Mouse (Mus musculus) lung, adult 2 months (tissue): Measurements from ENCODE around the gene Slc38a10. TPM values are rescaled to one million over a fixed set of nuclear protein-coding genes. Genes with fewer than 3 reads are reported as not detected.
A peak's percentile ranks its signal among the peaks of the same experiment; 100 is the strongest.

Source experiments
- DNase-seq: peaks from one replicate; pipeline ENCODE4 v3.0.0; 2022
- H3K4me1 ChIP-seq: fragments of 200-500 bp; 2 replicates; pipeline ENCODE4 v1.6.1; 2011; ENCODE audit warnings: low read length; ENCODE audit not compliant: control insufficient read depth, insufficient read depth
- H3K4me3 ChIP-seq: fragments of 200-500 bp; replicated peaks from 2 replicates; pipeline ENCODE3; 2011; ENCODE audit warnings: low read depth, mild to moderate bottlenecking, control low read depth, low read length; ENCODE audit errors: extremely low read depth
- CTCF ChIP-seq: fragments of 200-500 bp; IDR thresholded peaks from 2 replicates; pipeline ENCODE4 v1.5.1; 2011; ENCODE audit warnings: mild to moderate bottlenecking, low read length, control low read depth; ENCODE audit not compliant: insufficient read depth
- POLR2A ChIP-seq: fragments of 200-500 bp; IDR thresholded peaks from 2 replicates; pipeline ENCODE4 v1.6.1; 2011; ENCODE audit warnings: low read depth, mild to moderate bottlenecking, control low read depth, low read length, borderline replicate concordance; ENCODE audit errors: extremely low read depth
- WGBS: fragments of 180-500 bp; shearing (Covaris S2); methylation state at CpG from one replicate; pipeline ENCODE4 v1.1.7; 2018; 5-methylcytosine and 5-hydroxymethylcytosine counted together
- polyA plus RNA-seq: library from polyadenylated mRNA; depleted of rRNA; stranded (reverse); fragments of >200 nt; gene quantifications from 2 replicates; pipeline ENCODE4 v1.2.3, GENCODE M21; 2012

Slc38a10 gene
- polyA plus RNA-seq, 1 experiment = 170 TPM

- DNase-seq = no peak
- no peak overlapping the region for H3K4me3 ChIP-seq
- TF ChIP-seq POLR2A (no peak), CTCF (no peak)
- WGBS = 87% methylated on average over 7 of the region's 7 CpGs
- no peaks in the 10 kb centered on the region for H3K4me1 ChIP-seq
Measured at GRCm38 (mm10) chr11:120129281-120129680, 21.9 kb downstream of the Slc38a10 start.

DNA sequence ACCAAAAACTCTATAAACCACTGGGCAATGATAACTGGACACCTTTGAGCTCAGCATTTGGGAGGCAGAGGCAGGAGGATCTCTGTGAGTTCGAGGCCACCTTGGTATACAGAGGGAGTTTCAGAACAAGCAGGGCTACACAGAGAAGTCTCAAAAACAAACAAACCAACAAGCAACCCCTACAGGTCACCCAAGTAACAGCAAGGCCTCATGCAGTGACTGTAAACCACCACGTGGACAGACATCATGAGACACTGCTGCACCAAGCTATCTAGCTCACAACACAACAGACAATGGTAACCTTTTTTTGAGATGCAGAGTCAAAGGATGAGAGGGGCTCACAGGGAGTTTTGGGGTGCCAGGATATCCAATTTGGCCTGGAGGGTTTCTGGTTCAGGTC lies 24.3 kb downstream of the Slc38a10 start:
- no peak overlapping the region for H3K4me3 ChIP-seq
- DNase-seq = no peak
- no peak for TF ChIP-seq POLR2A
- TF ChIP-seq CTCF = no peak
- 90% methylated on average over 2 of the region's 2 CpGs for WGBS
- no peaks in the 10 kb centered on the region for H3K4me1 ChIP-seq

- TF ChIP-seq POLR2A (no peak), CTCF (no peak)
- no peak for DNase-seq
- WGBS = 81% methylated on average over 12 of the region's 12 CpGs
- no peaks in the 10 kb centered on the region for H3K4me1 ChIP-seq
- H3K4me3 ChIP-seq = no peak overlapping the region
Measured at GRCm38 (mm10) chr11:120122126-120122525, 29.0 kb downstream of the Slc38a10 start.

DNA sequence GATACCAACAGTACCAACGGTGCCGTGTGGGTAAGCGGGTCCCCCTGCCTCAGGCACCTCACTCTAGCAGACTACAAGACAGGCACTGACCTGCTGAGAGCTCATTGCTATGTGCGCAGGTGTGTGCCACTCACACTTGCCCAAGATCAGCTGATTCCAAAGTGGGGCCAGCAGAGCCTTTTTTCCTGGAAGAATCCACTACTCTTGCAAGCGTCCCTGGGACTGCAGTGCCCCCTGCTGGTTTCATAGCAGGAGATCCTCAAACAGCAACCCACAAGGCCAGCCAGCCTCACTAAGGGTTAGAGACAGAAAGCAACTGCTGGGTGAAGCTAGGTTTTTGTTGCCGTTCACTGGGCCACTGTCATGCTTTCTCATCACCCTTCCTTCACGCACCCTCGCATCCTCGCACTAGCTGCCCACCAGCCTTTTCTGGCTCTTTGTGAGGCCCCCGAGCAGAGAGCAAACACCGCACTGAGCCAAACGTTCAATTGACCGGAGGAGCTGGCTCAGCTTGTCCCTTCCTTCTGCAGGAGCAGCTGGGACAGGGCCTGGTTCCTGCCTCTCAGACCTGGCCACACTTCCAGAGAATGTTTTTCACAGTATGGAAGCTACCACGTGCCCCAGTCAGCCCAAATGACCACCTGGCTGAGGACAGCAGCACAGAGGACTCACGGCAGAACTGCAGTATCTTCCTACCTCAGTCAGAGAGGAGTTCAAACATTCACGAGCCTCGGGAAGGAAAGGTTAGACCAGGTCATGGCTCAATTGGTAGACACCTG lies 30.3 kb downstream of the Slc38a10 start:
- no peak for TF ChIP-seq POLR2A
- TF ChIP-seq CTCF = peak; percentile 71
- DNase-seq = peak; percentile 68
- no peaks in the 10 kb centered on the region for H3K4me1 ChIP-seq
- H3K4me3 ChIP-seq = no peak overlapping the region
- 79% methylated on average over 17 of the region's 17 CpGs for whole genome bisulfite sequencing

- TF ChIP-seq POLR2A (no peak), CTCF (no peak)
- no peaks in the 10 kb centered on the region for H3K4me1 ChIP-seq
- WGBS = 72% methylated on average over 10 of the region's 10 CpGs
- H3K4me3 ChIP-seq = no peak overlapping the region
- DNase-seq = no peak
Measured at GRCm38 (mm10) chr11:120119936-120120541, 31.1 kb downstream of the Slc38a10 start.

- no peaks in the 10 kb centered on the region for H3K4me1 ChIP-seq
Measured at GRCm38 (mm10) chr11:120119108-120119507, 32.0 kb downstream of the Slc38a10 start.

GRCm38 (mm10) chr11:120117626-120118025 lies 33.5 kb downstream of the Slc38a10 start:
- H3K4me1 ChIP-seq = peaks cover under 1% of the 10 kb centered on the region; the same call in 1 of the 2 replicates
- TF ChIP-seq CTCF = no peak
- TF ChIP-seq POLR2A = no peak
- no peak overlapping the region for H3K4me3 ChIP-seq
- DNase-seq = no peak
- WGBS = 89% methylated on average over 2 of the region's 2 CpGs

More at GRCm38 (mm10) chr11:120119108-120119507, 32.0 kb downstream of the Slc38a10 start:
- TF ChIP-seq POLR2A = no peak
- TF ChIP-seq CTCF = no peak
- 91% methylated on average over 7 of the region's 7 CpGs for WGBS
- DNase-seq = no peak
- no peak overlapping the region for H3K4me3 ChIP-seq

GRCm38 (mm10) chr11:120114488-120115215 lies 36.5 kb downstream of the Slc38a10 start:
- TF ChIP-seq CTCF = no peak
- no peak for TF ChIP-seq POLR2A

DNA sequence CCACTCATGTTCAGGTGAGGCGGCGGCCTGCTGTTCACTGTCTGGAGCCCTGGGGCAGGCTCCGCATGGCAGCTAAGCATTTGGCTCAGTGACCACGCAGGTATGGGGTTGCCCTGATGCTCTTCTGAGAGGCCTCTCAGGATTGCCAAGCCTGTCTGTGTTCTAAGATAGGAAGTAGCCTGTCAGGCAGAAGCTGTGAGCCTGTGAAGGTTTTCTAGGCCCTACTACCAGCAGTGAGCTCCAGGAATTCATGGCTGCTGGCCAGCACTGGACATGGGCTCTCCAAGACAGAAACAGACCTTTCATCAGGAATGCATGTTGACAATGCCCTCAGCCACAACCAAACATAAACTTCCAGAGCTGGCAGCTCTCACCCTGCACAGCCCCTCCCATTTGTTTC lies 39.0 kb downstream of the Slc38a10 start:
- H3K4me1 ChIP-seq = peaks cover 4% of the 10 kb centered on the region; the same call in 1 of the 2 replicates
- TF ChIP-seq CTCF = no peak
- TF ChIP-seq POLR2A = no peak
- WGBS = 68% methylated on average over 4 of the region's 4 CpGs
- DNase-seq = peak; percentile 45
- H3K4me3 ChIP-seq = no peak overlapping the region

More at GRCm38 (mm10) chr11:120114488-120115215, 36.5 kb downstream of the Slc38a10 start:
- WGBS = 95% methylated on average over 21 of the region's 21 CpGs
- no peak for DNase-seq
- Histone ChIP-seq H3K4me1 (peaks cover 4% of the 10 kb centered on the region; the same call in 1 of the 2 replicates), H3K4me3 (no peak overlapping the region)
